Mouse (Mus musculus): Measurements from ENCODE around the gene Ppp1r9a.
A peak's percentile ranks its signal among the peaks of the same experiment; 100 is the strongest.

The Ppp1r9a gene

GRCm38 (mm10) chr6:5100347-5100746, 197.6 kb downstream of the Ppp1r9a start:
- DNase-seq (ENCODE audit: low read depth, low spot score), result no peak

- no peak for DNase-seq (ENCODE audit: low read depth, low spot score)
Observed at GRCm38 (mm10) chr6:5102741-5103140, 200.0 kb downstream of the Ppp1r9a start.

- no peak for DNase-seq (ENCODE audit: low read depth, low spot score)
Observed at GRCm38 (mm10) chr6:5103769-5104168, 201.1 kb downstream of the Ppp1r9a start.

- no peak for DNase-seq (ENCODE audit: low read depth, low spot score)
Observed at GRCm38 (mm10) chr6:5104238-5104637, 201.5 kb downstream of the Ppp1r9a start.

GRCm38 (mm10) chr6:5108494-5108893, 205.8 kb downstream of the Ppp1r9a start:
- DNase-seq (ENCODE audit: low read depth, low spot score), result no peak

- DNase-seq (ENCODE audit: low read depth, low spot score), result peak; percentile 74
Observed at GRCm38 (mm10) chr6:5109925-5110714, 207.4 kb downstream of the Ppp1r9a start.

- DNase-seq (ENCODE audit: low read depth, low spot score), result no peak
Observed at GRCm38 (mm10) chr6:5110715-5111048, 208.0 kb downstream of the Ppp1r9a start.

- peak; percentile 16 for DNase-seq (ENCODE audit: low read depth, low spot score)
Observed at GRCm38 (mm10) chr6:5113103-5113502, 210.4 kb downstream of the Ppp1r9a start.

GRCm38 (mm10) chr6:5113734-5114133, 211.0 kb downstream of the Ppp1r9a start:
- no peak for DNase-seq (ENCODE audit: low read depth, low spot score)

- no peak for DNase-seq (ENCODE audit: low read depth, low spot score)
Observed at GRCm38 (mm10) chr6:5114857-5115256, 212.1 kb downstream of the Ppp1r9a start.

GRCm38 (mm10) chr6:5119181-5119910, 216.6 kb downstream of the Ppp1r9a start:
- DNase-seq (ENCODE audit: low read depth, low spot score), result no peak

- DNase-seq (ENCODE audit: low read depth, low spot score), result no peak
Observed at GRCm38 (mm10) chr6:5120229-5120628, 217.5 kb downstream of the Ppp1r9a start.

- DNase-seq (ENCODE audit: low read depth, low spot score), result no peak
Observed at GRCm38 (mm10) chr6:5129364-5130093, 226.8 kb downstream of the Ppp1r9a start.

GRCm38 (mm10) chr6:5134986-5135385, 232.3 kb downstream of the Ppp1r9a start:
- DNase-seq (ENCODE audit: low read depth, low spot score), result no peak

GRCm38 (mm10) chr6:5136046-5136445, 233.3 kb downstream of the Ppp1r9a start:
- no peak for DNase-seq (ENCODE audit: low read depth, low spot score)

- no peak for DNase-seq (ENCODE audit: low read depth, low spot score)
Observed at GRCm38 (mm10) chr6:5138875-5139631, 236.3 kb downstream of the Ppp1r9a start.

GRCm38 (mm10) chr6:5139666-5140065, 236.9 kb downstream of the Ppp1r9a start:
- no peak for DNase-seq (ENCODE audit: low read depth, low spot score)

- DNase-seq (ENCODE audit: low read depth, low spot score), result no peak
Observed at GRCm38 (mm10) chr6:5147488-5148142, 244.9 kb downstream of the Ppp1r9a start.

GRCm38 (mm10) chr6:5149941-5150340, 247.2 kb downstream of the Ppp1r9a start:
- no peak for DNase-seq (ENCODE audit: low read depth, low spot score)

GRCm38 (mm10) chr6:5151171-5151570, 248.5 kb downstream of the Ppp1r9a start:
- no peak for DNase-seq (ENCODE audit: low read depth, low spot score)

- DNase-seq (ENCODE audit: low read depth, low spot score), result no peak
Observed at GRCm38 (mm10) chr6:5152185-5152584, 249.5 kb downstream of the Ppp1r9a start.

Measured in A20 (cell line).